Mouse (Mus musculus) lung, postnatal 0 days (tissue): ENCODE data around the gene Sugp1.

ENCODE experiments used
- CTCF ChIP-seq: IDR thresholded peaks from 2 replicates; pipeline ENCODE4 v1.5.1; 2016; ENCODE audit warnings: antibody characterized with exemption, mild to moderate bottlenecking
- EP300 ChIP-seq: IDR thresholded peaks from 2 replicates; pipeline ENCODE4 v1.6.1; 2016; ENCODE audit warnings: antibody characterized with exemption, mild to moderate bottlenecking, control low read depth

GRCm38 (mm10) chr8:70087836-70088650 lies 45.4 kb downstream of the Sugp1 start:
- peak; percentile 74 for TF ChIP-seq CTCF
- TF ChIP-seq EP300: no peak
